Mouse (Mus musculus): ENCODE data around the gene Zfp280b.

Zfp280b gene

DNA sequence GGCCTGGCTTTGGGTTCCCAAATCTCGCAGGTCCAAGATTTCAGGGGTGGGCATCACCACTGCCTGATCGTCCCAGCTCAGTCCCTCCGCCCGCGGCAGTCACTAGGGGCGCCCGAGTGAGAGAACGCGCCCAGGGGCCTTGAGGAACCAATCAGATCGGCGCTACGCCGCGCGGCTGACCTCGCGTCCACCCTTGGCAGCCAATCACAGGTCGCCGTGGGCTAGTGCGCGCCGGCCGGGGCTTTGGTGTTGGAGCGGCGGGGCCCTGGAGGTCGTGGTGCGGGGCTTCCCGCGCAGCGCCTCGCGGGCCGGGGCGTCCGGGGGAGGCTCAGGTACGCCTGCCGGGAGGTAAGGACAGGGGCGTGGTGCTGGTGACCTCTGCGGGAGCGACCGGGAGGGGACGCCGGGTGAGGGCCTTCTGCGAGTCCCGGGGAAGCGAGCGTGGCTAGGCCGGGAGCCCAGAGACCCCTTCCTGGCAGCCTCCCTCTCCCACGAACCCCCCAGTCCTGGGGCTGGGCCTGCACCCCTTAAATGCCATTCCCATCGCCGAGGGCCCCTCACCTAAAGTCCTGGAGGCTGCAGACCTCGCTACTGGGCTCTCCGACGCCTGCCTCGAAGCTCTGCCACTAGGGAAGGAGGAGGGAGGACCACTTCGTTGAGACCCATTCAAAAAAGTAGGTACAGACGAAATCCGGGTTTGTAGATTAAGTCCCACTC, at the start of gene Zfp280b:
Zfp280b (plus strand) TSS at position 249 of the 717 bp plus-strand sequence.
- in situ Hi-C loops (cut with MboI, MseI), result no loop called here

DNA sequence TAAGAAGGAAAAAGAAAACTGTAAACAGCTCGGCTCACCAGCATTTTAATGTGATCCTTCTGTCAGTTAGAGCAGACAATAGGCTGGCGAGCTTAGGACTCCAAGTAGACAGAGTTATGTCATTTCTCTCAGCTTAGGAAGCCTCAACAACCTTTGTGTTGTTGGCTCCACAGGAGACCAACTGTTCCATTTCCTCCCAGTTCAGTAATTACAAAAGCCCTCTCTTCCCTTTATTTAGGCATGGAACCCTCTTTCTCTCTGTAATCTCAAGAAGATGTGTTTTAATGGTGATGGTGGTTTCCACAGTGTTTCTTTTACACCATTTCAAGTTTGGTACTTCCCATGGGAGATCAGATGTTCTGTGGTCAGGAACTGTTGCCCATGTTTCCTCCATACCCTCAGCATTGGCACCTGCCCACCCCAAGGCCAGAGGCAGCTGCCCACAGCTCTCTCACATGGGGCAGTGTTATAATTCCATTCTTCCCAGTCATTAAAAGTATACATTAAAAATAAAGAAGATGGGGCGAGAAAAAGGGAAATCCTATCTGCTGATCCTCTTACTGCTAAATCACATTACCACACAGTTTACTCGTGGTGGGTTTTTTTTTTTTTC, 41.9 kb upstream of the Zfp280b start:
- in situ Hi-C loops (cut with MboI, MseI), result no loop called here

DNA sequence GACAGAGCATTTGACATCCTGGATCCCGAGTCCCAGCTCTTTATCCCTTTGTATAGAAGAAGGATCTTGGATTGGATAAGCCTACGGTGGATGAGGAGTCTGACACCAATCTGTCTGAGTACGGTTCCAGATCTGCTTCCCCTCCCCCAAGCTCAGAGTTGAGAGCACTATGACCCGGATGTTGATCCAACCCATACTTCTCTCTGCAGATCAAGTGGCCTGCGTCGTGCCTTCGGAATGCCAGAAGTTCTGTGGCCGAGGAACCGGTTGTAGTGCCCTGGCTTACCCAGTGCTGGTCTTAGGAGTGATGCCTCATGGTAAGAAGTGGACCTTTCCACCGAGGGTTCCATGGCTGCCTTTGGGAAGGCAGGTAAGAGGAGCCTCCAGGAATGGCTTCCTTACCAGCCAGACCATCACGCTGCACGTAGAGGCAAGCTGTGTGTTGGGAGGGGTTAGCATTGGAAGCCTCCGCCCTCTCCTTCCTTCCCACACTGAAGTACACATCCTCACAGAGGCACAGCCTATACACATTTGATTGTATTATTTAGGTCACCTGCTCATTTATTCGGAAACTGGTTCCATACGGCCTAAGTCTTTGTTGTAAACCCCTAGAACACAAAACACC, 38.7 kb upstream of the Zfp280b start:
- in situ Hi-C loops (cut with MboI, MseI), result no loop called here

DNA sequence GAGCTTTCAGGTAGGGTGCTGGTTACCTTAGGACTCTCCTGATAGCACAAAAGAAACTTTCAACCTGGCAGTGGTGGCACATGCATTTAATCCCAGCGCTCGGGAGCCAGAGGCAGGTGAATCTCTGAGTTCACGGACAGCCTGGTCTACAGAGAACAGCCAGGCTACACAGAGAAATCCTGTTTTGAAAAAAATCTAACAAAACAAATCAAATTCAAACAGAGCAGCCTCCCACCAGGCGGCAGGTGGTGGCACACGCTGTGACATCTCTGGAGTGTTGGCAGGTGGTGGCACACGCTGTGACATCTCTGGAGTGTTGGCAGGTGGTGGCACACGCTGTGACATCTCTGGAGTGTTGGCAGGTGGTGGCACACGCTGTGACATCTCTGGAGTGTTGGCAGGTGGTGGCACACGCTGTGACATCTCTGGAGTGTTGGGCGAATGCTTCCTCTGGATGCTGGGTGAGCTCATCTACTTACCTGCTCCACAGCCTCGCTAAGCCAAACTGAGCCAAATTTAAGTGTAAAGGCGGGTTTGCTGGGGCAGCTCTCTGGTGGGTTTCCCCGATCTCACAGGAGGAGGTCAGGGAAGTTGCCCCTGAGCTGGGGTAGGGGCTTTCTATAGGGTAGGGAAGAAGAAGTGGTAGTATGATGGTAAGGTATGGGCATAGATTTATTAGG, 37.8 kb upstream of the Zfp280b start:
- in situ Hi-C loops (cut with MboI, MseI), result loop anchor here in 1 of 2 experiments (5.0 kb wide), 1 partner anchor 658 kb away; no protein-coding TSS in a partner anchor

DNA sequence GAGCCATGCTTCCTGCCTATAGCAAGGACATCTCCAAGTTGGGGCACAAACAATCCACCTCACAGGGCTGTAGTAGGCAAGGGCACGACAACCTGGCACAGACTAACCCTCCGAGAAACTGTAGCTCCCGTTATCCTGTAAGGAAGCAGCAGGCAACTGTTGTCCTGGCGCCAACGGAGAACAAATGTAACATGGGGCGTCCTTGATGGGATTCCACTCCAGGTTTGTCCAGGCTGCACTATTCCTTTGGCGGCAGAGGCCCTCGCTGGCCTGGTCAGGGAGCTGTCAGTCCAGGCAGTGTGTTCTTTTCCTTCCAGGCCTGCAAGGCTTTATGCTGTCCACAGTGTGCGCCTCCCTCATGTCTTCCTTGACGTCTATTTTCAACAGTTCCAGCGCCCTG, 37.0 kb upstream of the Zfp280b start:
- in situ Hi-C loops (cut with MboI, MseI), result loop anchor here in 1 of 2 experiments (5.0 kb wide), 1 partner anchor 657 kb away; no protein-coding TSS in a partner anchor

DNA sequence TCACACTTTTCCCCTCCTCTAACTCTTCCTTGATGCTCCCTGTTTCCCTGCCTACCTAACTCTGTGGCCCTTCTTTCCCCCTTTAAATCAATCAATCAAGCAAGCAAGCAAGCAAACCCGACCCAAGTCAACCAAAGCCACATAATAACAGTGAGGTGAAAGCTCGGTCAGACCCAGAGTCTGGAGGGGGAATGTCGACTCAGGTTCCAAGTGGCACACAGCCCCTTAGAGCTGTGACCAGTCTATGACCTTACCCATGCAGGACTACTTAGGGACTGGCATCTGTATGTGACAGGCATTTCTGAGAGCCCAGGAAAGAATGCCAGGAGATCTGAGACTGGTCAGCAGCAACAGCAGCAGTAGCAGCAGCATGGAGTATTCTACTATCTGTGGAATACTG, 36.1 kb upstream of the Zfp280b start:
- in situ Hi-C loops (cut with MboI, MseI), result loop anchor here in 1 of 2 experiments (5.0 kb wide), 1 partner anchor 656 kb away; no protein-coding TSS in a partner anchor

DNA sequence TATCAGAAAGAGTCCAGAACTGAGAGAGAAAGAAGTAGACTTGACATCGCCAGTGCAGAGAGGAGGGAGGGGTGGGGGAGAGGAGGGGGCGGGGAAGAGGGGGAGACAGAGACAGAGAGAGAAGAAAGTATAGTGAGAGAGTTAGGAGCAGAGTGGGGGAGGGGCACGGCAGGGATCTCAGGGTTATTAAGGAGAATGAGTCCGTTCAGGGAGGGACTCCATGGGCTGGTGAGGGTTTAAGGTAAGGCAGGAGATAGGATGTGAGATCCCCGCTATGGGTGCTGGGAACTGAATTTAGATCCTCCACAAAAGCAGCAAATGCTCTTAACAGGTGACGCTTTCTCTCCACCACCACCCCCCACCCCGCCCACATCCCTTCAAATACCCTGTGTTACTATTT, 31.3 kb upstream of the Zfp280b start:
- in situ Hi-C loops (cut with MboI, MseI), result no loop called here

DNA sequence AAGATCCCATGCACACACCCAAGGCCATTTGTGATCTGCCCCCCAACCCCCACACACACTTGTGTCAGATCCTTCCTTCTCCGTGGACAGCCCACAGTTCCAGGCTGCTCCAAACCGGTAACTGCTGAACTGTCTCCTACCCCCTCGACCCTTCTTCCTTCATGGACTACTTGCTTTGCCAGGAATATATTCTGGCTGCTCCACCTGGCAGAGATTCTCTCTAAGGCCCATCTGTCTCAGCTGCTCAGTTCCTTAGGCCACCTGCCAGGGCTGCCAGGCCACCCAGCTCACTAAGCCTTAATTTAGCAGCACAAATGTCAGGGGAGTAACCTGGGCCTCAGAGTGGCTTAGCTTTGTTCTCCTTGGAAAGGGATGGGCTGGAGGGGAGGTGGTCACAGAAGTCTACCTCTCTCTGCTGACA, 30.3 kb upstream of the Zfp280b start:
- in situ Hi-C loops (cut with MboI, MseI), result no loop called here

DNA sequence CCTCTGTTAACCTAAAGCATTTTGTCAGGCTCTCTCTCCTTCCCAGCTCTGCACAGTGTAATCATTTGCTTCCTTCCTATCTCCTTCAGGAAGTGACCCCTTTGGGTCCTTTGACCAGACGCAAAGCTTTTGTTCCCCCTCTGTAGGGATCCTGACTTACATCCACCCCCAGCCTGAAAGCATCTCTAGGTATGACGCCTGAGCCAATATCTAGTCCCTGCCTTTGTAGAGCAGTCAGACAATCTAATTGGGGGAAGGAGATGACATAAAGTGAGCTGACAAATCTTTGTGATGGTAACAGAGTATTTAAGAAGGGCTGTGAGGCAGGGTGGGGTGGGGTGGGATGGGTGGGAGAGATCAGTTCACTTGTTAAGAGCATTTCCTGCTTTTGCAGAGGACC, 29.8 kb upstream of the Zfp280b start:
- in situ Hi-C loops (cut with MboI, MseI), result no loop called here

DNA sequence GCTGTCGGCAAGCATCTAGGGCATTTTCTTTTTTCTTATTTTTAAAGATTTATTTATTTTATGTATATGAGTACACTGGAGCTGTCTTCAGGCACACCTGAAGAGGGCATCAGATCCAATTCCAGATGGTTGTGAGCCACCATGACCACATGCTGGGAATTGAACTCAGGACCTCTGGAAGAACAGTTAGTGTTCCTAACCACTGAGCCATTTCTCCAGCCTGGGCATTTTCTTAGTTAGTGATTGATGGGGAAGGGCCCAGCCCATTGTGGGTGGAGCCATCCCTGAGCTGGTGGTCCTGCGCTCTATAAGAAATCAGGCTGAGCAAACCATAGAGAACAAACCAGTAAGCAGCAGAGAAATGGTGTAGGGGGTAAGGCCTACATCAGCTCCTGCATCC, 29.2 kb upstream of the Zfp280b start:
- in situ Hi-C loops (cut with MboI, MseI), result no loop called here

DNA sequence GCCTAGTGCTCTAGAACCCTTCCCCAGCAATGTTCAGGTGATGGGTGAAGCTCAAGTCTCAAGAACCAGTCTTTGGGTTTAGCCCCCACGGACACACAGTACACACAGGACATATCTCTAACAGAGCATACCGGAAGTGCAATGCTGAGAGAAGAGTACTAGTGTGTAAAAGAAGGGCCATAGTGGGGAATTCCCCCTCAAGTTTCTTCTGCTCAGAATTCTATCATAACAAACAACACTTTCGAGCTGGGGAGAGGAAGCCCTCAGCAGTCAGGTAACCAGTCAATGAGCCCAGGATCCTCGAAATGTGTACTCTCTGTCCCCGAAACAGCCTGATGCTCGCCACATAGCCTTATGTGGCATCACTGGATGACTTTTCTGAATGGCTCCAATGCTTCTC, 26.1 kb upstream of the Zfp280b start:
- in situ Hi-C loops (cut with MboI, MseI), result no loop called here

DNA sequence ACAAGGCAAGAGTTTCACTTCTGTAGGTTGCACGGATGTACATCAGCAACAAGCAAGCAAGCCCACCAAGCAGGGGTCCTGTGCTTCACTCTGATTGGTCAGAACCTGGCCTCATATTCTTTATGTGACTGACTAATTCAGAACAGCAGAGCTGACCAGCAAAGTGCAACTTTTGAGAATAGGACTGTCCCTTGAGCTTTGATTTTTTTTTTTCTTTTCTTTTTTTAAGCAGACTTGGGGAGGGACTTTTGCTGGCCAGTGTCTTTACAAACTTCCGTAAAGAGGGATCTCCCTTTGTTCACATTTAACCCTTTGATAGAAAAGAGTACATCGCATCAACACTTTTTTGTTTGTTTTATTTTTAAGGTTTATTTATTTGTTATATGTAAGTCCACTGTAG, 22.6 kb upstream of the Zfp280b start:
- in situ Hi-C loops (cut with MboI, MseI), result no loop called here

DNA sequence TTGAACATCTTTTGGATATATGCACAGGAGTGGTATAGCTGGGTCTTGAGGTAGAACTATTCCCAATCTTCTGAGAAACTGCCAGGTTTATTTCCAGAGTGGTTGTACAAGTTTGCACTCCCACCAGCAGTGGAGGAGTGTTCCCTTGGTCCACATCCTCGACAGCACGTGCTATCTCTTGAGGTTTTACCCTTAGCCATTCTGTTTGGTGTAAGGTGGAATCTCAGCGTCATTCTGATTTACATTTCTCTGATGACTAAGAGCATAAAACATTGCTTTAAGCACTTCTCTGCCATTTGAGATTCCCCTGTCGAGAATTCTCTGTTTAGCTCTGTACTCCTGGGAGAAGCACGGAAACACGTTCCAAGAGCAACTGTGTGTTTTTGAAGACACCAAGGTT, 19.5 kb upstream of the Zfp280b start:
- in situ Hi-C loops (cut with MboI, MseI), result no loop called here

DNA sequence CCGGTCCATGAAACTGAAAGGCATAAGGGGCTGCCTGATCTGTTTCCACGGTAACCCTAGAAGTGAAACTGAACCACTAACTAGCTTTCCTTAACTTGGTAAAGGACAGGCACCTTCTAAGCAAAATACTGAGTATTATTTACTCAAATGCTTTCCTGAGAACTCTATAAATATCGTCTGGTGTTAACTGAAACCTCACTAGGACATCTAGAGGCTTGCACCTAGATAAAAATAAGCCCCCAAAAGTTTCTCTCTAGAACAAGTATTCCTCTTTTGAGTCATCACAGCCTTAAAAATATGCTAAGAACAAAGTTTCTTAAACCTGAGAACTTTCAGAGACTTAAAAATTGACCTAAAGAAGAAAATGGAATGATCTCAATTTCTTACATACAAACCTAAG, 15.6 kb upstream of the Zfp280b start:
- in situ Hi-C loops (cut with MboI, MseI), result loop anchor here in 1 of 2 experiments (5.0 kb wide), 1 partner anchor 65 kb away; no protein-coding TSS in a partner anchor

DNA sequence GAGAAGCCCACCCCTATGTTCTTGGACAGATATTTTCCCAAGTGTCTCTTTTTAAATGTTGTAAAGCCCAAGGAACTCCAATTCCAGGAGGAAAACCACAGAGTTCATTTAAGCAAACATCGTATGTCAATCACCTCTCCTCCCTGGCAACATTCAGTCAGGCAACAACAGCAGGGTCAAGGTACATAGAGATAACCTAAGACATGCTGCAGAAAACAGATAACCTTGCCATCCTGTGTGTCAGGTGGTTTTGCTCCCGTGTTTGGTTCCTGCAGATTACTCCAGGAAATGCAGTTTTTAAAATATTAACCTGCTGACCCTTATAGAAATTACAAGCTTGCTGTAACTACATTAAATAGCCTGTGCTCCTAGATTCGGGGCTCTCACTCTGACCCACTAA, 10.7 kb upstream of the Zfp280b start:
- in situ Hi-C loops (cut with MboI, MseI), result no loop called here

DNA sequence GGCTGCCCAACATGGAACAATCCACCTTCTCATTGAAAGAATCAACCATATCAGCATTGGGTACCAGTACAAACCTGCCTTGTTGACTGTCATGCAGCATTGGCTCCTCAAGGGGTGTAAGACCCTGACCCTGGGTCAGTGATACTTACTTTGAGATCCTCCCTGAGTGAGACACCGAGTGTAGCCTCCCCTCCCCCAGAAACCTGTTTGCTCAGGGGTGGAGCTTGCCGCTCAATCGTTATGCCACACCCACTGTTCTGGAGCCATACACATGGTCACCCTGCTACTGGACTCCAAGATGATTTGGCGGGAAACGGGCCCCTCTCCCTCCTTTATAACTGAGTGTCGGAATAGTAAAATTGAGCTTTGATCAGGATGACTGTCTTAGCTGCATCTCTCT, 8.5 kb upstream of the Zfp280b start:
- in situ Hi-C loops (cut with MboI, MseI), result no loop called here

DNA sequence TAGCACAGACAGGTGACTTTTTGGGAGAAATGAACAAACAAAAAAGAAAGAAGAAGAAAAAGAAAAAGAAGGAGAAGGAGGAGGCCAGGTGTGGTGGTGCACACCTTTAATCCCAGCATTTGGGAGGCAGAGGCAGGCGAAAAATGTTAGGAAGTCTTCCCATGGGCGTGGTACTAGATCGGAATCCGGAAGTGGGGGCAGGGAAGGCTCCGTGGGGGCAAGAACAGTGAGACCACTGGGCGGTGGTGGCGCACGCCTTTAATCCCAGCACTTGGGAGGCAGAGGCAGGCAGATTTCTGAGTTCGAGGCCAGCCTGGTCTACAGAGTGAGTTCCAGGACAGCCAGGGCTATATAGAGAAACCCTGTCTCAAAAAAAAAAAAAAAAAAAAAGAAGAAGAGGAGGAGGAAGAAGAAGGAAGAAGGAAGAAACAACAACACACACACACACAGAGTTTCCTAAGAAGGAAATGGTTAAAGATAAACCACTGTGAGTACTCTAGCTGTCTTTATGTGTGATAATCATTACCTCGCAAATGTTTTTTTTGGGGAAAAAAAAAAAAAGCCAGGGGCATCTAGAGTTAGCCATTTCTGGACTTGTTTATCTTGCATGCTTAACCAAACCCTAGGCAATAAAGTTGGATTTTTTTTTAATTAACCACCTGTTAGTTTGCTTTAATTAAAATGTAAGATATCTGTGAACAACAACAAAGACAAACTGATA, 6.8 kb upstream of the Zfp280b start:
- in situ Hi-C loops (cut with MboI, MseI), result no loop called here

DNA sequence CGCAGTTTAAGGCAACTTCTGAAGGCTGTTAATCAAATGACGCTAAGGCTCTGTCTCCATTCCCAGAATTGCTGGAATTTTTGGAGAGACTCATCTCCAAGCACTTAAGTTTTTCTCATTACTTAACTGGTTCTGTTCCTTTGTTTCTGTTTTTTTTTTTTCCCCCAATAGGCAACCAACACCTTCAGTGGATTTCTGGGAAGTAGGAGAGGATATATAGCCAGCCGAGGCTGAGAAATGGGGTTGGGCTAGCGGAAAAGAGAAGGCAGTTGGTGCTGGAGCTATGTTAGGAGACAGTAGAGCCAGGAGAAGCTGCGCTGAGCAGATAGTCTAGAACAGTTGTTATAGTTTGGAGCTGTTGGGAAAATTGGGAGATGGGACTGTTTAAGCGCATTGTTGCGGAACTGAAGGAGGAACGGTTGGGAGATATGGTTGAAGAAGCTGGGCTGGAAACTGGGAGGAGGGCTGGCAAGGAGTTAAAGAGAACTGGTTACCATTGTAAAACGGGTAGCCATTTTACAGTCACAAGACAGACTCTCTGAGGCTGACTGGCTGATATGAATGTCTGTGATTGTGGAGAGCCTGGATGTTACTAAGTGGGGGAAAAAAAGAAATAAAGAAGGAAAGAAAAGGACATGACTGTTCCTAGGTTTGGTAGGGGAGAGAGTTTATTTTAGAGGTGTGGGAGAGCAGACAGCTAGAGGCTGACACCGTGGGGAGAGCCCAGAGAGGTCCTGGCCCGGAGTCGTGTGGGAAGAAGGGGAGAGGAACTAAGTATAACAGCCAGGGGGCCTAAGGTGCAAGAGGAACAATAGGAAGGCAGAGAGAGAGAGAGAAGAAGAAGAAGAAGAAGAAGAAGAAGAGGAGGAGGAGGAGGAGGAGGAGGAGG, 5.1 kb upstream of the Zfp280b start:
- in situ Hi-C loops (cut with MboI, MseI), result no loop called here

DNA sequence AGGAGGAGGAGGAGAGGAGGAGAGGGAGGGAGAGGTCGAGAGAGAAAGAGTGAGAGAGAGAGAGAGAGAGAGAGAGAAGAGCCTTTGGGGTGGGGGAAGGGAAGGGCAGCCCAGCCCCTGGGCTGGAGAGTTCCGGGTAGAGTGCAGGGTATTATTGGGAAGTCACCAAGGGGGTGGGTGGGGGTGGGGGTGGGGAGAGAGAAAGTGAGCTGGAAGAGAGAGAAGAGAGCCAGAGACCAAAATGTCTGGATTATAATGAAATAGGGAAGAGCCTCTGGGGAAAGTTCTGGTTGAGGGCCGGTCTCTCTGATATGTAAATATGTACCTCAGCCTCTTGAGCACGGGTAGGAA, 4.5 kb upstream of the Zfp280b start:
- in situ Hi-C loops (cut with MboI, MseI), result no loop called here

DNA sequence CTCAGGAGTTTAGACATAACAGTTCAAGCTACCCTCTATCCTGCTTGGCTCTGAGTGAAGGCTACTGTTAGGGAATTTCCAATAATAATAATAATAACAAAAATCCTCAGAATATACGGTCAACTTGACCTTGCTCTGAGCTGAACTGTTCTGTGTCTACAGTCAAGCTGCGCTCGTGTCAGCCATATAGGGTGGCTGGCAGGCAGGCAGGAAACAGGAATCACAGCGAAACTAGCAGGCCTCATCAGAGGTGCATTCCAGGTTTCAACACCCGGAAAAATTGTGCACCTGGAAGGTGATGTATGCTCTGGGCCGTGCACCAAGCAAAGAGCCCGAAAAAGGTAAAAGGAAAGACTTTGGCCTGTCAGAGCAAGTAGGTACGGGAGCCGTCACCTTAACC, 4.1 kb upstream of the Zfp280b start:
- in situ Hi-C loops (cut with MboI, MseI), result no loop called here

DNA sequence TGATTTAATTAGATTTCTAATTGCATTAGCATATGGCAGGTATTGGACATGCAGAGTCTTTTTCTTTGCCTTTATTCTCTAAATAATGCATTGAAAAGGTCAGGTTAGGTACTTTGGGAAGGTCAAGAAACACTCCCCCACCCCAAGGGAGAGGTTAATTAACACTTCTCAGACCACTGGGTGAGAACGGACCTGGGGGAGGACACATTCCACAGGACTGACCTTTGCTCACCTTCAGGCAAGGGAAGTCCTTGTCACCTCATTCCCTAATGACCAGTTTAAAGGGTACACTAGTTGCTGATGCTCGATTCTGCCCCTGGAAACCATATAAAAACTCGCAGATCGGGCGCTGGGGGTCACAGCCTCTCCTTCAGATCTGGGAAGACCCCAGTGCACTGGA, 3.2 kb upstream of the Zfp280b start:
- in situ Hi-C loops (cut with MboI, MseI), result no loop called here
